Mouse (Mus musculus) midbrain, postnatal 0 days (tissue): ENCODE results near the gene Ddx6. TPM values are rescaled to one million over a fixed set of nuclear protein-coding genes. Genes with fewer than 3 reads are reported as not detected.
"Not testable (repeated sequence)": the region's sequence is repeated elsewhere in the genome, so short reads cannot be mapped to it uniquely, and the experiment has no call there.

Source experiments
- ATAC-seq: fragments of 200-750 bp; cut with Nextera tagmentation; 2 replicates; pipeline ENCODE4 v1.8.0; 2017; ENCODE audit warnings: moderate number of reproducible peaks, mild to moderate bottlenecking, moderate TSS enrichment, moderate library complexity; ENCODE audit not compliant: low FRiP score
- DNase-seq: peaks from one replicate; pipeline ENCODE4 v3.0.0-alpha.2; 2015; ENCODE audit warnings: low spot score
- H3K27ac ChIP-seq: fragments of 300-500 bp; sonication (generic); 2 replicates; pipeline ENCODE4 v1.5.1; 2014; ENCODE audit warnings: low read depth, mild to moderate bottlenecking, low read length, mixed read lengths
- H3K27me3 ChIP-seq: fragments of 300-500 bp; sonication (generic); 2 replicates; pipeline ENCODE4 v1.6.1; 2014; ENCODE audit warnings: low read length, control low read depth, mixed read lengths; ENCODE audit not compliant: insufficient read depth
- H3K36me3 ChIP-seq: fragments of 300-500 bp; sonication (generic); 2 replicates; pipeline ENCODE4 v1.6.1; 2014; ENCODE audit warnings: low read length, control low read depth, mixed read lengths; ENCODE audit not compliant: insufficient read depth
- H3K4me1 ChIP-seq: fragments of 300-500 bp; sonication (generic); 2 replicates; pipeline ENCODE4 v1.6.1; 2014; ENCODE audit warnings: mild to moderate bottlenecking, control low read depth, antibody characterized with exemption, low read length, mixed read lengths; ENCODE audit not compliant: insufficient read depth
- H3K4me2 ChIP-seq: fragments of 300-500 bp; sonication (generic); 2 replicates; pipeline ENCODE4 v1.6.1; 2014; ENCODE audit warnings: low read depth, mild to moderate bottlenecking, low read length, mixed read lengths; ENCODE audit not compliant: poor library complexity, severe bottlenecking
- H3K4me3 ChIP-seq: fragments of 300-500 bp; sonication (generic); 2 replicates; pipeline ENCODE4 v1.5.1; 2014; ENCODE audit warnings: low read depth, mild to moderate bottlenecking, low read length, moderate library complexity
- H3K9ac ChIP-seq: fragments of 300-500 bp; sonication (generic); replicated peaks from 2 replicates; pipeline ENCODE4 v1.6.1; 2014; ENCODE audit warnings: mild to moderate bottlenecking, low read length, moderate library complexity, mixed read lengths; ENCODE audit not compliant: poor library complexity, severe bottlenecking
- H3K9me3 ChIP-seq: fragments of 300-500 bp; sonication (generic); 2 replicates; pipeline ENCODE4 v1.6.1; 2016; ENCODE audit warnings: low read length, control low read depth
- CTCF ChIP-seq: IDR thresholded peaks from 2 replicates; pipeline ENCODE4 v1.5.1; 2016; ENCODE audit warnings: antibody characterized with exemption, mild to moderate bottlenecking
- WGBS: fragments of 180-500 bp; shearing (Covaris S2); extraction: QIAGEN DNeasy Blood & Tissue Kit; methylation state at CpG from one replicate; pipeline ENCODE4 v1.1.7; 2014; 5-methylcytosine and 5-hydroxymethylcytosine counted together
- polyA plus RNA-seq: library from polyadenylated mRNA; unstranded; fragments of >200 nt; fragmentation: Nextera tagmentation; extraction: Ambion mirVana; gene quantifications from 2 replicates; pipeline ENCODE4 v1.2.1, GENCODE M21; 2015
- total RNA-seq: library from RNA; depleted of rRNA; stranded (reverse); fragments of >200 nt; gene quantifications from 2 replicates; pipeline ENCODE4 v1.2.3, GENCODE M21; 2014

The Ddx6 gene
- total and polyA plus RNA-seq, 2 experiments from 2014 or later = 19.9 to 68.6 TPM

DNA sequence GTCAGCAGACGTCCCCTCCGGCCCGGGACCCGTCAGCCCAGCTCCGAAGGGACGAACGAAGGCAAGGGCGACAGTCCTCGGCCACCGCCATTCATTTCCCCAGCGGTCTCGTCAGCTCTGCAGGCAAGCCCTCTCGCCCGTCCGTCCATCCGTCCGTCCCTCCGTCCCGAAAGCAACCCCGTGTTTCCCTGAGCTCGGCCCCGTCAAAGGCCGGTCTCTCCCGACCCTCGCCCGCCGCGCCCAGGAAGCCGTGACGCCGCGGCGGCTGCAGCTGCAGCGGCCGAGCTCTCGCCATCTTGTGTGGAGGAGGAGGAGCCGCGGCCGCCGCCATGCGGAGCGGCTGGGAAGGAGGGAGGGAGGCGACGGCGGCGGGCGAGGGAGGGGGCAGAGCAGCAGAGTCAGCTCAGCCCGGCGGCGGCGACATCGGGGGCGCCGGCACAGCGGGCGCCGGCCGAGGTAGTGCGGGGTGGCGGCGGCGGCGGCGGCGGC is 358 bp upstream of the Ddx6 start:
- H3K4me2 ChIP-seq = peak overlapping the region; percentile 95
- peaks cover 6% of the 10 kb centered on the region; the same call in 1 of the 2 replicates for H3K36me3 ChIP-seq
- H3K27ac ChIP-seq = peak overlapping the region; percentile 99
- TF ChIP-seq CTCF = peak; percentile 34; the same call in 1 of the 2 replicates
- H3K9ac ChIP-seq = peak overlapping the region; percentile 98
- ATAC-seq (peak; percentile 86), DNase-seq (peak; percentile 86)
- peaks cover 8% of the 10 kb centered on the region; the same call in 1 of the 2 replicates for H3K4me1 ChIP-seq
- H3K4me3 ChIP-seq = peak overlapping the region; percentile 87
- H3K27me3 ChIP-seq = no peaks in the 10 kb centered on the region
- H3K9me3 ChIP-seq = no peaks in the 10 kb centered on the region
- under 1% methylated on average over 30 of the region's 65 CpGs for WGBS

DNA sequence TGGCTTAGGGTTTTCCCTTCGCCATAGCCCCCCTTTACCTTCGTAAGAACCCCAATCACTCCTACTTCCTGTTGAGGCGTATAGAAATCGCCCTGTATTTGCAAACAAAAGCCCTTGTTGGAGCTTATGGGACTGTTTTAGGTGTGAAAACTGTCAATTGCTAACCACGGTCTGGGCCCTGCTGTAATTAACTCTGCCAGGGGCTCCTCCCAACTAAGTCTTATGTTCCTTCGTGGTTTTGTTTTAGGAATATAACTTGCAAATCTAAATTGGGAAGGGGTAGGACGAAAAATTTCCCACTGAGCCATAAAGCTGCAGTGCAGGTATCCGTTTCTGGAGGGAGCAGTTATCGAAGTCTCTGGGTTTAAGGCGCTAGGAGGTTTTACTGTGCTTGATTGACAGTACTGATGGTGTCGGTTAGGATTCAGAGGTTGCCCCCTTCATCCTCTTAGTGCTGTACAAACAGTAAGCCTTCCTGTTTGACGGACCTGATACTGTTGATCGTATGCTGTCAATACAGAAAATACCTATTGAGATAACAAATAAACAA is 999 bp downstream of the Ddx6 start:
- WGBS = 0% methylated on average over 13 of the region's 13 CpGs
- Histone ChIP-seq H3K4me1 (peaks cover 7% of the 10 kb centered on the region; the same call in 1 of the 2 replicates), H3K9ac (peak overlapping the region; percentile 98), H3K36me3 (peaks cover 9% of the 10 kb centered on the region; the same call in 1 of the 2 replicates), H3K4me3 (peak overlapping the region; percentile 87), H3K4me2 (peak overlapping the region; percentile 95), H3K27me3 (no peaks in the 10 kb centered on the region), H3K9me3 (no peaks in the 10 kb centered on the region), H3K27ac (peak overlapping the region; percentile 99)
- 0 out of 2 replicates have a peak, but pooled peaks have one; percentile 7 for TF ChIP-seq CTCF
- no peak for DNase-seq
- ATAC-seq = no peak

- H3K27ac ChIP-seq = no peak overlapping the region
- H3K27me3 ChIP-seq = no peaks in the 10 kb centered on the region
- DNase-seq = no peak
- H3K4me1 ChIP-seq = peaks cover 7% of the 10 kb centered on the region; the same call in 1 of the 2 replicates
- WGBS = 61% methylated on average over 4 of the region's 4 CpGs
- H3K4me3 ChIP-seq = peak overlapping the region; percentile 87
- no peak for ATAC-seq
- H3K36me3 ChIP-seq = peaks cover 9% of the 10 kb centered on the region; the same call in 1 of the 2 replicates
- no peaks in the 10 kb centered on the region for H3K9me3 ChIP-seq
- no peak for TF ChIP-seq CTCF
- H3K4me2 ChIP-seq = peak overlapping the region; percentile 95
- no peak overlapping the region for H3K9ac ChIP-seq
Observed at GRCm38 (mm10) chr9:44606646-44607045, 2.0 kb downstream of the Ddx6 start.

- DNase-seq (no peak), ATAC-seq (no peak)
- WGBS = 55% methylated on average over 4 of the region's 4 CpGs
- no peak for TF ChIP-seq CTCF
- Histone ChIP-seq H3K9me3 (no peaks in the 10 kb centered on the region), H3K4me3 (peak overlapping the region; percentile 5; the same call in 1 of the 2 replicates), H3K36me3 (peaks cover 9% of the 10 kb centered on the region; the same call in 1 of the 2 replicates), H3K4me1 (peaks cover 7% of the 10 kb centered on the region; the same call in 1 of the 2 replicates), H3K27me3 (no peaks in the 10 kb centered on the region), H3K4me2 (peak overlapping the region; percentile 36), H3K27ac (no peak overlapping the region), H3K9ac (no peak overlapping the region)
Observed at GRCm38 (mm10) chr9:44607306-44607705, 2.6 kb downstream of the Ddx6 start.

- Histone ChIP-seq H3K27ac (no peak overlapping the region), H3K4me3 (no peak overlapping the region), H3K4me2 (no peak overlapping the region), H3K4me1 (peaks cover 7% of the 10 kb centered on the region; the same call in 1 of the 2 replicates), H3K36me3 (peaks cover 24% of the 10 kb centered on the region), H3K9me3 (no peaks in the 10 kb centered on the region), H3K27me3 (no peaks in the 10 kb centered on the region), H3K9ac (no peak overlapping the region)
- DNase-seq = no peak
- TF ChIP-seq CTCF = no peak
- ATAC-seq = no peak
- 97% methylated on average over 25 of the region's 25 CpGs for WGBS
Observed at GRCm38 (mm10) chr9:44610371-44610770, 5.7 kb downstream of the Ddx6 start.

- not testable (repeated sequence) for H3K4me1 ChIP-seq, H3K9ac ChIP-seq, H3K27ac ChIP-seq, H3K4me3 ChIP-seq, DNase-seq, H3K27me3 ChIP-seq, H3K4me2 ChIP-seq, H3K9me3 ChIP-seq, ATAC-seq
- peaks cover 34% of the 10 kb centered on the region for H3K36me3 ChIP-seq
- 88% methylated on average over 1 of the region's 1 CpGs for WGBS
Observed at GRCm38 (mm10) chr9:44613081-44613480, 8.4 kb downstream of the Ddx6 start.
